Mouse (Mus musculus): ENCODE data around the gene Ppp1r14b. TPM values are rescaled to one million over a fixed set of nuclear protein-coding genes. Genes with fewer than 3 reads are reported as not detected.

Gene Ppp1r14b
- polyA plus RNA-seq, 1 experiment from 2014 or later = 285 TPM

GRCm38 (mm10) chr19:6951994-6952711 is 22.6 kb upstream of the Ppp1r14b start:
- Histone ChIP-seq H3K9ac (ENCODE audit: low read length) (peak overlapping the region; percentile 76), H3K4me1 (ENCODE audit: control insufficient read depth, insufficient read depth, low read length) (peaks cover 15% of the 10 kb centered on the region), H3K4me2 (peak overlapping the region; percentile 94), H3K4me3 (ENCODE audit: low read depth, low read length) (peak overlapping the region; percentile 42), H3K27me3 (ENCODE audit: control insufficient read depth, insufficient read depth, low read length) (no peaks in the 10 kb centered on the region), H3K9me3 (ENCODE audit: control insufficient read depth, low read length) (no peaks in the 10 kb centered on the region), H3K36me3 (ENCODE audit: control insufficient read depth, insufficient read depth, low read length) (no peaks in the 10 kb centered on the region), H3K27ac (ENCODE audit: low read depth, low read length) (peak overlapping the region; percentile 97)
- 3% methylated on average over 31 of the region's 31 CpGs for WGBS
- DNase-seq (ENCODE audit: low spot score, missing footprints) = peak; percentile 92
- peak; percentile 20 for ATAC-seq (ENCODE audit: low FRiP score)

- WGBS = 21% methylated on average over 3 of the region's 3 CpGs
These were observed 22.1 kb upstream of the Ppp1r14b start for GRCm38 (mm10) chr19:6952712-6953037.

GRCm38 (mm10) chr19:6954046-6954445 is 20.7 kb upstream of the Ppp1r14b start:
- Histone ChIP-seq H3K27me3 (ENCODE audit: control insufficient read depth, insufficient read depth, low read length) (no peaks in the 10 kb centered on the region), H3K27ac (ENCODE audit: low read depth, low read length) (no peak overlapping the region), H3K4me2 (no peak overlapping the region), H3K9me3 (ENCODE audit: control insufficient read depth, low read length) (no peaks in the 10 kb centered on the region), H3K4me1 (ENCODE audit: control insufficient read depth, insufficient read depth, low read length) (peaks cover 15% of the 10 kb centered on the region), H3K4me3 (ENCODE audit: low read depth, low read length) (no peak overlapping the region), H3K36me3 (ENCODE audit: control insufficient read depth, insufficient read depth, low read length) (no peaks in the 10 kb centered on the region), H3K9ac (ENCODE audit: low read length) (no peak overlapping the region)
- ATAC-seq (ENCODE audit: low FRiP score) (no peak), DNase-seq (ENCODE audit: low spot score, missing footprints) (no peak)
- WGBS = 61% methylated on average over 9 of the region's 9 CpGs

More at GRCm38 (mm10) chr19:6952712-6953037, 22.1 kb upstream of the Ppp1r14b start:
- no peaks in the 10 kb centered on the region for H3K36me3 ChIP-seq (ENCODE audit: control insufficient read depth, insufficient read depth, low read length)
- no peak for DNase-seq (ENCODE audit: low spot score, missing footprints)
- peak overlapping the region; percentile 42; the same call in 1 of the 2 replicates for H3K4me3 ChIP-seq (ENCODE audit: low read depth, low read length)
- no peak overlapping the region for H3K27ac ChIP-seq (ENCODE audit: low read depth, low read length)
- H3K9ac ChIP-seq (ENCODE audit: low read length) = peak overlapping the region; percentile 76
- ATAC-seq (ENCODE audit: low FRiP score) = no peak
- H3K4me1 ChIP-seq (ENCODE audit: control insufficient read depth, insufficient read depth, low read length) = peaks cover 15% of the 10 kb centered on the region
- peak overlapping the region; percentile 94 for H3K4me2 ChIP-seq
- H3K9me3 ChIP-seq (ENCODE audit: control insufficient read depth, low read length) = no peaks in the 10 kb centered on the region
- H3K27me3 ChIP-seq (ENCODE audit: control insufficient read depth, insufficient read depth, low read length) = no peaks in the 10 kb centered on the region

- WGBS = 88% methylated on average over 7 of the region's 7 CpGs
These were observed 19.3 kb upstream of the Ppp1r14b start for GRCm38 (mm10) chr19:6955424-6955823.

GRCm38 (mm10) chr19:6956461-6956860 is 18.3 kb upstream of the Ppp1r14b start:
- WGBS = 79% methylated on average over 10 of the region's 10 CpGs
- no peaks in the 10 kb centered on the region for H3K36me3 ChIP-seq (ENCODE audit: control insufficient read depth, insufficient read depth, low read length)
- no peak overlapping the region for H3K9ac ChIP-seq (ENCODE audit: low read length)
- no peaks in the 10 kb centered on the region for H3K27me3 ChIP-seq (ENCODE audit: control insufficient read depth, insufficient read depth, low read length)
- no peaks in the 10 kb centered on the region for H3K9me3 ChIP-seq (ENCODE audit: control insufficient read depth, low read length)
- peaks cover 11% of the 10 kb centered on the region for H3K4me1 ChIP-seq (ENCODE audit: control insufficient read depth, insufficient read depth, low read length)
- H3K27ac ChIP-seq (ENCODE audit: low read depth, low read length) = no peak overlapping the region
- no peak for ATAC-seq (ENCODE audit: low FRiP score)
- H3K4me2 ChIP-seq = no peak overlapping the region
- no peak overlapping the region for H3K4me3 ChIP-seq (ENCODE audit: low read depth, low read length)
- DNase-seq (ENCODE audit: low spot score, missing footprints) = no peak

More at GRCm38 (mm10) chr19:6955424-6955823, 19.3 kb upstream of the Ppp1r14b start:
- Histone ChIP-seq H3K9ac (ENCODE audit: low read length) (no peak overlapping the region), H3K9me3 (ENCODE audit: control insufficient read depth, low read length) (no peaks in the 10 kb centered on the region), H3K27ac (ENCODE audit: low read depth, low read length) (no peak overlapping the region), H3K4me2 (no peak overlapping the region), H3K4me3 (ENCODE audit: low read depth, low read length) (no peak overlapping the region), H3K27me3 (ENCODE audit: control insufficient read depth, insufficient read depth, low read length) (no peaks in the 10 kb centered on the region), H3K36me3 (ENCODE audit: control insufficient read depth, insufficient read depth, low read length) (no peaks in the 10 kb centered on the region), H3K4me1 (ENCODE audit: control insufficient read depth, insufficient read depth, low read length) (peaks cover 11% of the 10 kb centered on the region)
- ATAC-seq (ENCODE audit: low FRiP score) (no peak), DNase-seq (ENCODE audit: low spot score, missing footprints) (no peak)

GRCm38 (mm10) chr19:6968491-6969271 is 6.1 kb upstream of the Ppp1r14b start:
- peak overlapping the region; percentile 51 for H3K4me2 ChIP-seq
- H3K36me3 ChIP-seq (ENCODE audit: control insufficient read depth, insufficient read depth, low read length) = no peaks in the 10 kb centered on the region
- H3K9ac ChIP-seq (ENCODE audit: low read length) = no peak overlapping the region; the same call in 1 of the 2 replicates
- H3K27me3 ChIP-seq (ENCODE audit: control insufficient read depth, insufficient read depth, low read length) = peaks cover 20% of the 10 kb centered on the region
- WGBS = 15% methylated on average over 15 of the region's 15 CpGs
- no peak overlapping the region for H3K27ac ChIP-seq (ENCODE audit: low read depth, low read length)
- ATAC-seq (ENCODE audit: low FRiP score) (no peak), DNase-seq (ENCODE audit: low spot score, missing footprints) (peak; percentile 86)
- peaks cover 11% of the 10 kb centered on the region for H3K4me1 ChIP-seq (ENCODE audit: control insufficient read depth, insufficient read depth, low read length)
- H3K4me3 ChIP-seq (ENCODE audit: low read depth, low read length) = peak overlapping the region; percentile 42
- H3K9me3 ChIP-seq (ENCODE audit: control insufficient read depth, low read length) = no peaks in the 10 kb centered on the region

GRCm38 (mm10) chr19:6969291-6969664 is 5.5 kb upstream of the Ppp1r14b start:
- Histone ChIP-seq H3K4me3 (ENCODE audit: low read depth, low read length) (peak overlapping the region; percentile 42), H3K4me2 (peak overlapping the region; percentile 51), H3K4me1 (ENCODE audit: control insufficient read depth, insufficient read depth, low read length) (peaks cover 17% of the 10 kb centered on the region), H3K27ac (ENCODE audit: low read depth, low read length) (no peak overlapping the region), H3K9ac (ENCODE audit: low read length) (peak overlapping the region; percentile 57), H3K27me3 (ENCODE audit: control insufficient read depth, insufficient read depth, low read length) (peaks cover 20% of the 10 kb centered on the region), H3K36me3 (ENCODE audit: control insufficient read depth, insufficient read depth, low read length) (no peaks in the 10 kb centered on the region), H3K9me3 (ENCODE audit: control insufficient read depth, low read length) (no peaks in the 10 kb centered on the region)
- WGBS = 2% methylated on average over 20 of the region's 20 CpGs
- DNase-seq (ENCODE audit: low spot score, missing footprints) (no peak), ATAC-seq (ENCODE audit: low FRiP score) (0 out of 2 replicates have a peak, but pooled peaks have one; percentile 2)

GRCm38 (mm10) chr19:6969665-6970381 is 4.9 kb upstream of the Ppp1r14b start:
- ATAC-seq (ENCODE audit: low FRiP score) = 0 out of 2 replicates have a peak, but pooled peaks have one; percentile 13
- Histone ChIP-seq H3K27ac (ENCODE audit: low read depth, low read length) (no peak overlapping the region), H3K4me1 (ENCODE audit: control insufficient read depth, insufficient read depth, low read length) (peaks cover 17% of the 10 kb centered on the region), H3K9ac (ENCODE audit: low read length) (peak overlapping the region; percentile 57), H3K27me3 (ENCODE audit: control insufficient read depth, insufficient read depth, low read length) (peaks cover 20% of the 10 kb centered on the region), H3K9me3 (ENCODE audit: control insufficient read depth, low read length) (no peaks in the 10 kb centered on the region), H3K4me2 (peak overlapping the region; percentile 51), H3K36me3 (ENCODE audit: control insufficient read depth, insufficient read depth, low read length) (no peaks in the 10 kb centered on the region), H3K4me3 (ENCODE audit: low read depth, low read length) (peak overlapping the region; percentile 42)
- WGBS = 2% methylated on average over 46 of the region's 55 CpGs
- DNase-seq (ENCODE audit: low spot score, missing footprints) = peak; percentile 97

All from midbrain, embryonic 11.5 days (tissue).